Mouse (Mus musculus): Measurements from ENCODE around the gene Cdk15. TPM values are rescaled to one million over a fixed set of nuclear protein-coding genes. Genes with fewer than 3 reads are reported as not detected.

The Cdk15 gene
- polyA plus RNA-seq (2015; fragmentation: Nextera tagmentation; extraction: Ambion mirVana) = 0.25 and 0.47 TPM in 2 replicates

DNA sequence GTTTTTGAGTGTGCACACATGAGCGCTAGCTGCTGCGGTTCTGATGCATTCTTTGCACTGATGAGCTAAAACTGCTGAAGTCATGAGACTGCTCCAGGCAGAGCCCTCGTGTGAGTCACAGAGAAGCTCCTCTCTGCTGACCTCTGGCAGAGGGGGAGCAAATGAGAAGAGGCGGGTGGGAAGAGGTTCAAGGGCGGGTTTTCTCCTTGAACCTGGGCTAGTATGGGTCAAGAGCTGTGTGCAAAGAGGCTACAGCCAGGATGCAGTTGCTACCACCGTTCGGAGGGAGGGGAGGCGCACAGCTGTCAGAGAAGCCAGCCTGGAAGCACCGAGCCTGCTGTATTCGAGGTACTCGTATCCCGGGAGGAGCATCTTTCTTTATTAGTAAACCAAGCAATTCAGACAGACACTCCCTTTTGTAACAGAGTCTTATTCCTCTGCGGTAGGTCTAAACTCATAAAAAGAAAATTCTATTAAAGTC lies at the start of gene Cdk15:
TSS of gene Cdk15 (plus strand) at position 156 of the 481 bp plus-strand sequence.

DNA sequence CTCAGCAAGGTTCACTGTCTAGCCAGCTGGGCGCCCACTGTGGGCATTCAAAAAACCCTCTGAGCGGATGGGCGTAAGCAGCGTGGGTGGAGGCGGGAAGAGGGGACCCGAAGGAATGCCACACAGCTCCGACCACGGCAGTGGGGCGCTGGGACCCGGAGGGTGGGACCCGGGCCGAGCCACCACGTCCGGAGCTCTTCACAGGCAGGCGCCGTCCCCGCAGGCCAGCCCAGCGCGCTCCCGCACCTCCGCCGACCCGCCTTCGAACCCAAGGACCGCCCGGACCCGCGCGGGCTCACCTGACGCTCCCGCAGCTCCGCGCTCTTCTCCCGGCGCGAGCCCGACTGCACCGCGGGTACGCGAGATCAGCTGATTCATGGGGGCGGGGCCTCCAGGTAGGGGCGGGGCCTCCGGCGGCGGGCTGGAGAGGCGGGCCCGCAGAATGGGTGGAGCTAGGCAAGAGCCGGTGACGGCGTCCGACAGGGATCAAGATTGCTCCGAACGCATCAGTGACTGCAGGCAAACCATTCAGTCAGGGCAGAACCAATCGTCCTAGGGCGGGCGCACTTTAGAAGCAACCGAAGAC lies 19.8 kb upstream of the Cdk15 start, which contains the start of gene Als2:
TSS of gene Als2 (minus strand) at position 376 of the 586 bp plus-strand sequence.

Other genes with a start within 250 kb of the Cdk15 start
- gene C2cd6, start 162.0 kb upstream of the Cdk15 start, polyA plus RNA-seq (2015; fragmentation: Nextera tagmentation; extraction: Ambion mirVana) = not detected in 2 replicates
- 30.3 and 30.9 TPM in 2 replicates for gene Tmem237, start 136.5 kb upstream of the Cdk15 start, polyA plus RNA-seq (2015; fragmentation: Nextera tagmentation; extraction: Ambion mirVana)
- 0.30 and 0.35 TPM in 2 replicates for gene Mpp4, start 93.5 kb upstream of the Cdk15 start, polyA plus RNA-seq (2015; fragmentation: Nextera tagmentation; extraction: Ambion mirVana)
- 3.3 TPM in 2 replicates for gene Als2, start 19.7 kb upstream of the Cdk15 start, polyA plus RNA-seq (2015; fragmentation: Nextera tagmentation; extraction: Ambion mirVana)
- gene Fzd7, start 225.5 kb downstream of the Cdk15 start, polyA plus RNA-seq (2015; fragmentation: Nextera tagmentation; extraction: Ambion mirVana) = 6.3 and 8.4 TPM in 2 replicates